Mouse (Mus musculus): ENCODE measurements around the gene Sult2b1. TPM values are rescaled to one million over a fixed set of nuclear protein-coding genes. Genes with fewer than 3 reads are reported as not detected.
A peak's percentile ranks its signal among the peaks of the same experiment; 100 is the strongest.

Sult2b1 gene
- polyA plus RNA-seq, 1 experiment from 2014 or later: 9.7 TPM

- peaks cover 32% of the 10 kb centered on the region for H3K36me3 ChIP-seq (replicated peaks)
- no peak overlapping the region for H3K4me3 ChIP-seq
- H3K9me3 ChIP-seq: no peaks in the 10 kb centered on the region
- H3K27me3 ChIP-seq (replicated peaks): no peaks in the 10 kb centered on the region
- no peak overlapping the region for H3K27ac ChIP-seq
- H3K9ac ChIP-seq: no peak overlapping the region
- peaks cover 70% of the 10 kb centered on the region for H3K4me1 ChIP-seq
- no peak for ATAC-seq (replicated peaks)
- H3K4me2 ChIP-seq: no peak overlapping the region
- WGBS: 91% methylated on average over 21 of the region's 21 CpGs
Observed at GRCm38 (mm10) chr7:45712022-45712757, 72.3 kb downstream of the Sult2b1 start.

DNA sequence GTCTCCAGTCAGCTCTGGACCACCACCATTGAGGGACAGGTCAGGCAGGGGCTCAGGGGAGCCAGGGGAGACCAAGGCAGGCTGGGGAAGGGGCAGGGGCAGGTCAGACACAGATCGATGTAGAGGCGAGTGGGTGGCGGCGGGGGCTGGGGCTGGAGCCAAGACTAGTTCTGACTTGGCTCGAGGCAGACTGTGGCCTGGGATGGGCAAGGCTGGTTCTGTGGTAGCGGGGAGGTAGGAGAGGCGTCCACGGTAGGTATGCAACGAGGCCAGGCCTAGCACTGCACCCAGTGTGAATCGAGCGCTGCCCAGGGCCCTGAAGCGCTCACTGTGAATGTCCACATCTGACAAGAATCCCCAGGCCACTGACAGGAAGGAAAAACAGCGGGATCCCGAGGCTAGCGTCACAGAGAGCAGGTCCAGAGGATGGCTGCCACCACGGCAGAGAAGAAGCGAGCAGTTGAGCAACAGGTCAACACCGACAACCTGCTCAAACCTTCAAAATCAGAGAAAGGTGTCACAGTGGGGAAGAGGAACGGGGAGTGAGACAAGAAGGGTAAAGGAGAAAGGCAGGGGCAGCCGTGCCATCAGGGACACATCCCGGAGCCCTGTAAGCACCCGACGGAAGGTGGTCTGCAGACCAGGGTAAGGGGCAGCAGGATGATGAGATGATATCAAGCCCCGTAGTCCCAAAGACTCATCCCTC, 73.0 kb downstream of the Sult2b1 start:
- 92% methylated on average over 24 of the region's 24 CpGs for WGBS

DNA sequence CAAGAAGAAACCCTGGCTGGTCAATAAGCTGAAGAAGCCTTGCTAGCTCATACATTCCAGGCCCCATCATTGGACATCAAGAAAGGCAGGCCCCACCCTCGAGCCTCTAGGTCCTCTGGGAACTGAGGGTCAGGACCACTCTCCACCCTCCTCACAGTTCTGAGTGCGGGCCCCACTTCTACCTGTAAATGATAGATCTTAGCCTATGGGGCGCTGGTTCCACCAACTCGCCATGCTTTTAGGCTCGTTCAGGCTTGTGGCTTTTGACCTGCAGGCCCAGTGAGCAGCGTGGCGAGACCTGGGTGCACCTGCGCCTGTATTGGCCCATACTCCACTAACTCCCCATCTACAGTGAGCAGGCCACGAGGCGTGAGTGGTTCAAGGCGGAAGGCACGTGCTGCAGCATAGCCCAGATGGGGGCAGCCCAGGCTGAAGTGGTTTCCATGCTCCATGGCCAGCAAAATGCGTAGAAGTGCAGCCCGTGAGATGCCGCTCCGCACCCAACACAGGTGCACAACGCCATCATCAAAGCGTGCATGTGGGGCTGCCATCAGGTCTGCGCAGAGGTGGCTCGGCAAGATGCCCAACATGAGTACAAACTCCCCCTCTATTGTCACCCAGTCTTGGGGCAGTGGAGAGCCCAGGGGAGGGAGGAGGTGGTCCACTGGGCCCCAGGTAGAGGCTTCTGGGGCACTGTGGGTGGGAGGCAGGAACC, 73.8 kb downstream of the Sult2b1 start:
- no peak for ATAC-seq (replicated peaks)
- H3K9ac ChIP-seq: no peak overlapping the region
- no peak overlapping the region for H3K4me2 ChIP-seq
- no peaks in the 10 kb centered on the region for H3K27me3 ChIP-seq (replicated peaks)
- H3K36me3 ChIP-seq (replicated peaks): peaks cover 32% of the 10 kb centered on the region
- no peaks in the 10 kb centered on the region for H3K9me3 ChIP-seq
- H3K27ac ChIP-seq: peak overlapping the region; percentile 79
- 94% methylated on average over 20 of the region's 20 CpGs for WGBS
- H3K4me1 ChIP-seq: peaks cover 70% of the 10 kb centered on the region
- no peak overlapping the region for H3K4me3 ChIP-seq

More for the DNA sequence above, 73.0 kb downstream of the Sult2b1 start:
- H3K9me3 ChIP-seq: no peaks in the 10 kb centered on the region
- H3K36me3 ChIP-seq (replicated peaks): peaks cover 32% of the 10 kb centered on the region
- ATAC-seq (replicated peaks): no peak
- no peaks in the 10 kb centered on the region for H3K27me3 ChIP-seq (replicated peaks)
- no peak overlapping the region for H3K4me3 ChIP-seq
- H3K4me1 ChIP-seq: peaks cover 70% of the 10 kb centered on the region
- no peak overlapping the region for H3K4me2 ChIP-seq
- no peak overlapping the region for H3K27ac ChIP-seq
- H3K9ac ChIP-seq: no peak overlapping the region

- no peak overlapping the region for H3K9ac ChIP-seq
- peaks cover 32% of the 10 kb centered on the region for H3K36me3 ChIP-seq (replicated peaks)
- no peak overlapping the region; the same call in 1 of the 2 replicates for H3K4me3 ChIP-seq
- ATAC-seq (replicated peaks): no peak
- H3K27me3 ChIP-seq (replicated peaks): no peaks in the 10 kb centered on the region
- peak overlapping the region; percentile 79 for H3K27ac ChIP-seq
- no peaks in the 10 kb centered on the region for H3K9me3 ChIP-seq
- peak overlapping the region; percentile 91 for H3K4me2 ChIP-seq
- 64% methylated on average over 14 of the region's 14 CpGs for WGBS
- peaks cover 73% of the 10 kb centered on the region for H3K4me1 ChIP-seq
Observed at GRCm38 (mm10) chr7:45709677-45710355, 74.7 kb downstream of the Sult2b1 start.

- H3K27me3 ChIP-seq (replicated peaks): no peaks in the 10 kb centered on the region
- peak overlapping the region; percentile 91 for H3K4me2 ChIP-seq
- H3K27ac ChIP-seq: peak overlapping the region; percentile 79
- 23% methylated on average over 6 of the region's 6 CpGs for WGBS
- peak; percentile 32; the same call in 1 of the 2 replicates for ATAC-seq (replicated peaks)
- no peak overlapping the region; the same call in 1 of the 2 replicates for H3K4me3 ChIP-seq
- peaks cover 66% of the 10 kb centered on the region for H3K4me1 ChIP-seq
- no peaks in the 10 kb centered on the region for H3K9me3 ChIP-seq
- H3K9ac ChIP-seq: no peak overlapping the region
- H3K36me3 ChIP-seq (replicated peaks): peaks cover 32% of the 10 kb centered on the region
Observed at GRCm38 (mm10) chr7:45709036-45709435, 75.4 kb downstream of the Sult2b1 start.

DNA sequence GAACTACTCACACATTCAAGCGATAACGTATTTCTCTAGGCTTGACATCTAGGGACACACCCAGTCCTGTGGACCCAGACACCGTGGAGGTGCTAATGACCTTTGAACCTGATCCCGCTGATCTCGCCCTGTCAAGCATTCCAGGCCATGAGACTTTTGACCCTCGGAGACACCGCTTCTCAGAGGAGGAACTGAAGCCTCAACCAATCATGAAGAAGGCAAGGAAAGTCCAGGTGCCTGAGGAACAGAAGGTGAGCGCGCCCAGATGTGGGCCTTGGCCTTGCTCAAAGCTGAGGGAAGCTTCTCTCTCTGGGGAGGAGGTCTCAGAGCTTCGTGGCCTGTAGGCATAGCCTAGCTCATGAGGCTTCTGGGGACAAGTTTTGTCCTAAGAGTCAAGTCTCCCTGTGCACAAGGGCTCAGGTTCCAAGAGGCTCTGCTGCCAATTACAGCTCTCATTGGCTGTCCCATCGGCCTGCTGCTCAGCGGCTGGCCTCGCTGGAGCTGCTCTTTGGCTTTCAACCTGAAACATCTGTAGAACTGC, 76.2 kb downstream of the Sult2b1 start:
- Histone ChIP-seq H3K4me2 (peak overlapping the region; percentile 91), H3K4me3 (no peak overlapping the region), H3K9me3 (no peaks in the 10 kb centered on the region), H3K27ac (peak overlapping the region; percentile 79), H3K4me1 (peaks cover 71% of the 10 kb centered on the region), H3K9ac (0 out of 2 replicates have a peak overlapping the region, but pooled peaks have one; percentile 23), H3K36me3 (replicated peaks) (peaks cover 31% of the 10 kb centered on the region), H3K27me3 (replicated peaks) (no peaks in the 10 kb centered on the region)
- ATAC-seq (replicated peaks): no peak
- WGBS: 56% methylated on average over 13 of the region's 13 CpGs

DNA sequence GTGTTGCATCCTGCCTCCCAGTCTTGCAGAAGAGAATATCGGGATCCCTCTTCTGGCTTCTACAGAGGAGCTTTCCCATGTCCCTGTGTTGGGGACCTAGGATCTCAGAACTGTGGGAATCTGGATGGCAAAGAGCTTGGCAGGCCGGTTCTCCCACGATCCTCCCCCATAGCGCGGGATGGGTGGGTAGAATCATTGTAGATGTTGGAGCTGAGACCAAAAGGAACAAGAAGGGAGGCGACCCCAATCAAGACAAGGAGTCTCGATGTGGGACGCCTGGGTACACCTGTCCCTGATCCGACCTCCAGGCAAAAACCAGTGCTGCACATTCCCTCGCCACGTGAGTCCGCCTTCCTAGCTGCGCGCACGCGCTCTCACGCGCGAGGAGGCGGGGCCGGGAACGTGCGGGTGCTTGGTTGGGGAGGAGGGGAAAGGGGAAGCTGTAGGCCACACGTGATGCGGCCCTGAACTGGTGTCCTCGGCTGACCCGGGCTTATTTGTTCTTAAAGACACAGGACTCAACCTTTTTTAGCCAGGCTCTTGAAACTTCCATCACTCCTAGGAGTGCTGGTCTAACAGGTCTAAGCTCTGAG, 77.0 kb downstream of the Sult2b1 start:
- Histone ChIP-seq H3K4me3 (peak overlapping the region; percentile 52), H3K4me1 (peaks cover 77% of the 10 kb centered on the region), H3K27ac (peak overlapping the region; percentile 67), H3K4me2 (peak overlapping the region; percentile 91), H3K27me3 (replicated peaks) (no peaks in the 10 kb centered on the region), H3K36me3 (replicated peaks) (peaks cover 23% of the 10 kb centered on the region), H3K9me3 (no peaks in the 10 kb centered on the region), H3K9ac (peak overlapping the region; percentile 23)
- ATAC-seq (replicated peaks): no peak
- WGBS: under 1% methylated on average over 27 of the region's 27 CpGs

- peak overlapping the region; percentile 67 for H3K27ac ChIP-seq
- peak overlapping the region; percentile 91 for H3K4me2 ChIP-seq
- no peaks in the 10 kb centered on the region for H3K9me3 ChIP-seq
- H3K4me3 ChIP-seq: peak overlapping the region; percentile 52
- peaks cover 18% of the 10 kb centered on the region for H3K36me3 ChIP-seq (replicated peaks)
- H3K27me3 ChIP-seq (replicated peaks): no peaks in the 10 kb centered on the region
- peak overlapping the region; percentile 68 for H3K9ac ChIP-seq
- peaks cover 78% of the 10 kb centered on the region for H3K4me1 ChIP-seq
- ATAC-seq (replicated peaks): no peak
- under 1% methylated on average over 43 of the region's 45 CpGs for WGBS
Observed at GRCm38 (mm10) chr7:45706721-45707241, 77.7 kb downstream of the Sult2b1 start.

- H3K27ac ChIP-seq: no peak overlapping the region
- ATAC-seq (replicated peaks): no peak
Observed at GRCm38 (mm10) chr7:45705873-45706281, 78.6 kb downstream of the Sult2b1 start.

DNA sequence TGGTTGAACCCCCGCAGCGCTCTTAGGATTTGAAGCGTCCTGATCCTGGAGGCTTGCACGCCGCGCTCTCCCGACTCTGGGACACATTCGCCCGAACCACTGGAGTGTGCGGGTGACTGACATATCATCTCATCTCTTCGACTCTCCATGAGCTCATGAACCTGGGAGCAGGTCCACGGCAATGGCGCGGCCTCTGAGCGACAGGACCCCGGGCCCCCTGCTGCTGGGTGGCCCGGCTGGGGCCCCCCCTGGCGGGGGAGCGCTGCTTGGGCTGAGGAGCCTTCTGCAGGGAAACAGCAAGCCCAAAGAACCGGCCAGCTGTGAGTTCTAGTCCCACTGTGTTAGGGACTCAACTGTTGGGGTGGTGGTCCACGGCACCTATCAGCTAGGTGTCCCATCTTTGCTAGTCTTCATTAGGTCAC, 79.0 kb downstream of the Sult2b1 start:
- H3K4me1 ChIP-seq: peaks cover 83% of the 10 kb centered on the region
- under 1% methylated on average over 21 of the region's 21 CpGs for WGBS

More at GRCm38 (mm10) chr7:45705873-45706281, 78.6 kb downstream of the Sult2b1 start:
- Histone ChIP-seq H3K4me3 (peak overlapping the region; percentile 52), H3K27me3 (replicated peaks) (no peaks in the 10 kb centered on the region), H3K9me3 (no peaks in the 10 kb centered on the region), H3K9ac (peak overlapping the region; percentile 68), H3K4me1 (peaks cover 84% of the 10 kb centered on the region), H3K36me3 (replicated peaks) (peaks cover 9% of the 10 kb centered on the region), H3K4me2 (peak overlapping the region; percentile 91)
- 1% methylated on average over 7 of the region's 7 CpGs for WGBS

More for the DNA sequence above, 79.0 kb downstream of the Sult2b1 start:
- Histone ChIP-seq H3K9me3 (no peaks in the 10 kb centered on the region), H3K36me3 (replicated peaks) (peaks cover 4% of the 10 kb centered on the region), H3K27ac (peak overlapping the region; percentile 89), H3K4me2 (peak overlapping the region; percentile 91), H3K27me3 (replicated peaks) (no peaks in the 10 kb centered on the region), H3K9ac (peak overlapping the region; percentile 68), H3K4me3 (peak overlapping the region; percentile 52)
- no peak for ATAC-seq (replicated peaks)

Data from midbrain, embryonic 15.5 days (tissue).